Mouse (Mus musculus): ENCODE data around the gene Lrp2bp.

- TF ChIP-seq CTCF (IDR thresholded peaks at IDR 0.05; ENCODE audit: borderline replicate concordance, control insufficient read depth, extremely low read depth, insufficient read depth, low read length, poor library complexity) (no peak), POLR2A (IDR thresholded peaks at IDR 0.05; ENCODE audit: control insufficient read depth, extremely low read depth, insufficient read depth, low read length, poor library complexity) (no peak)
These were observed 41.2 kb downstream of the Lrp2bp start for GRCm38 (mm10) chr8:46040260-46040659.
